Mouse (Mus musculus) olfactory bulb, adult 2 months (tissue): Measurements from ENCODE around the gene Spint4. TPM values are rescaled to one million over a fixed set of nuclear protein-coding genes. Genes with fewer than 3 reads are reported as not detected.
"Not testable (repeated sequence)": the region's sequence is repeated elsewhere in the genome, so short reads cannot be mapped to it uniquely, and the experiment has no call there.

Source experiments
- H3K27ac ChIP-seq: fragments of 200-500 bp; 2 replicates; pipeline ENCODE4 v1.5.1; 2012; ENCODE audit warnings: low read depth, low read length; ENCODE audit not compliant: insufficient read depth
- H3K4me1 ChIP-seq: fragments of 200-500 bp; 2 replicates; pipeline ENCODE4 v1.6.1; 2012; ENCODE audit warnings: low read length; ENCODE audit not compliant: control insufficient read depth, insufficient read depth
- H3K4me3 ChIP-seq: fragments of 200-500 bp; 2 replicates; pipeline ENCODE4 v1.5.1; 2012; ENCODE audit warnings: mild to moderate bottlenecking, low read depth, low read length, moderate library complexity; ENCODE audit not compliant: insufficient read depth
- CTCF ChIP-seq: fragments of 200-500 bp; IDR thresholded peaks from 2 replicates; pipeline ENCODE4 v1.5.1; 2012; ENCODE audit warnings: low read depth, mild to moderate bottlenecking, low read length, moderate library complexity; ENCODE audit not compliant: insufficient read depth
- POLR2A ChIP-seq: fragments of 200-500 bp; IDR thresholded peaks from 2 replicates; pipeline ENCODE4 v1.6.1; 2012; ENCODE audit warnings: mild to moderate bottlenecking, low read depth, low read length, moderate library complexity; ENCODE audit not compliant: insufficient read depth
- WGBS: fragments of 180-500 bp; shearing (Covaris S2); methylation state at CpG from one replicate; pipeline ENCODE4 v1.1.7; 2018; 5-methylcytosine and 5-hydroxymethylcytosine counted together
- polyA plus RNA-seq: library from polyadenylated mRNA; stranded (reverse); fragments of >200 nt; gene quantifications from 2 replicates; pipeline ENCODE4 v1.2.4, GENCODE M21; 2012; ENCODE audit warnings: low replicate concordance; ENCODE audit not compliant: missing spikeins, insufficient read depth, insufficient read length

Gene Spint4
- polyA plus RNA-seq, 1 experiment: not detected

GRCm38 (mm10) chr2:164678848-164679625 lies 19.3 kb upstream of the Spint4 start:
- WGBS: 18% methylated on average over 19 of the region's 19 CpGs
- peaks cover 5% of the 10 kb centered on the region; the same call in 1 of the 2 replicates for H3K4me1 ChIP-seq
- TF ChIP-seq POLR2A (no peak), CTCF (peak; percentile 50; the same call in 1 of the 2 replicates)
- peak overlapping the region; percentile 16; the same call in 1 of the 2 replicates for H3K4me3 ChIP-seq
- H3K27ac ChIP-seq: no peak overlapping the region

- Histone ChIP-seq H3K4me1 (peaks cover 5% of the 10 kb centered on the region; the same call in 1 of the 2 replicates), H3K27ac (no peak overlapping the region), H3K4me3 (no peak overlapping the region)
- 81% methylated on average over 3 of the region's 3 CpGs for WGBS
- no peak for TF ChIP-seq CTCF
- TF ChIP-seq POLR2A: no peak
Observed at GRCm38 (mm10) chr2:164679906-164680305, 18.4 kb upstream of the Spint4 start.

- Histone ChIP-seq H3K4me3 (no peak within 1 kb of the TSS), H3K4me1 (no peaks in the 10 kb centered on the region), H3K27ac (no peak within 1 kb of the TSS)
- no peak for TF ChIP-seq POLR2A
- TF ChIP-seq CTCF: no peak
- WGBS: 79% methylated on average over 3 of the region's 3 CpGs
Observed at GRCm38 (mm10) chr2:164684807-164685206, 13.5 kb upstream of the Spint4 start, which contains the start of gene Wfdc13. TSS of gene Wfdc13 (plus strand) at chr2:164685107.

GRCm38 (mm10) chr2:164700959-164701358 lies 2.7 kb downstream of the Spint4 start:
- no peak for TF ChIP-seq POLR2A
- TF ChIP-seq CTCF: no peak
- Histone ChIP-seq H3K27ac (no peak overlapping the region), H3K4me1 (no peaks in the 10 kb centered on the region), H3K4me3 (no peak overlapping the region)
- WGBS: 82% methylated on average over 5 of the region's 5 CpGs

- Histone ChIP-seq H3K4me3 (no peak overlapping the region), H3K27ac (no peak overlapping the region), H3K4me1 (no peaks in the 10 kb centered on the region)
- TF ChIP-seq POLR2A: no peak
- TF ChIP-seq CTCF: no peak
- 71% methylated on average over 5 of the region's 5 CpGs for WGBS
Observed at GRCm38 (mm10) chr2:164701761-164702160, 3.5 kb downstream of the Spint4 start.

- H3K4me1 ChIP-seq: no peaks in the 10 kb centered on the region
- H3K4me3 ChIP-seq: no peak overlapping the region
- TF ChIP-seq POLR2A: no peak
- TF ChIP-seq CTCF: no peak
- WGBS: 83% methylated on average over 5 of the region's 5 CpGs
- no peak overlapping the region for H3K27ac ChIP-seq
Observed at GRCm38 (mm10) chr2:164704235-164704634, 5.9 kb downstream of the Spint4 start.

- no peaks in the 10 kb centered on the region for H3K4me1 ChIP-seq
- no peak overlapping the region for H3K4me3 ChIP-seq
- no peak overlapping the region for H3K27ac ChIP-seq
- 92% methylated on average over 6 of the region's 6 CpGs for WGBS
- no peak for TF ChIP-seq CTCF
- TF ChIP-seq POLR2A: no peak
Observed at GRCm38 (mm10) chr2:164705328-164705727, 7.0 kb downstream of the Spint4 start.

- TF ChIP-seq POLR2A: no peak
- TF ChIP-seq CTCF: no peak
- no peak overlapping the region for H3K4me3 ChIP-seq
- H3K4me1 ChIP-seq: no peaks in the 10 kb centered on the region
- 92% methylated on average over 14 of the region's 14 CpGs for WGBS
- no peak overlapping the region for H3K27ac ChIP-seq
Observed at GRCm38 (mm10) chr2:164705991-164706390, 7.7 kb downstream of the Spint4 start.

- no peak within 1 kb of the TSS for H3K27ac ChIP-seq
- no peaks in the 10 kb centered on the region for H3K4me1 ChIP-seq
- H3K4me3 ChIP-seq: no peak within 1 kb of the TSS
- TF ChIP-seq CTCF: no peak
- TF ChIP-seq POLR2A: no peak
- 77% methylated on average over 6 of the region's 6 CpGs for WGBS
Observed at GRCm38 (mm10) chr2:164715005-164715404, 16.7 kb downstream of the Spint4 start, which contains the start of gene Spint5. TSS of gene Spint5 (plus strand) at chr2:164715305.

GRCm38 (mm10) chr2:164716194-164716786 lies 18.0 kb downstream of the Spint4 start:
- 94% methylated on average over 23 of the region's 23 CpGs for WGBS
- H3K4me3 ChIP-seq, H3K27ac ChIP-seq, H3K4me1 ChIP-seq: not testable (repeated sequence)
